Mouse (Mus musculus) C2C12 (cell line): ENCODE results near the gene C8g. TPM values are rescaled to one million over a fixed set of nuclear protein-coding genes. Genes with fewer than 3 reads are reported as not detected.

ENCODE experiments used
- H3K27me3 ChIP-seq: one replicate; pipeline ENCODE4 v1.6.1; 2011; ENCODE audit not compliant: control insufficient read depth, insufficient read depth, insufficient read length
- H3K36me3 ChIP-seq: one replicate; pipeline ENCODE4 v1.6.1; 2011; ENCODE audit not compliant: control insufficient read depth, insufficient read depth
- H3K4me3 ChIP-seq: one replicate; pipeline ENCODE4 v1.5.1; 2011; ENCODE audit warnings: mild to moderate bottlenecking, control low read depth; ENCODE audit not compliant: poor library complexity, insufficient read depth, severe bottlenecking
- H3K79me2 ChIP-seq: one replicate; pipeline ENCODE4 v1.6.1; 2011; ENCODE audit not compliant: control insufficient read depth, insufficient read depth
- H3K79me3 ChIP-seq: one replicate; pipeline ENCODE4 v1.6.1; 2011; ENCODE audit warnings: low read depth, control low read depth
- H3ac ChIP-seq: one replicate; pipeline ENCODE3; 2011; ENCODE audit warnings: low read depth; ENCODE audit not compliant: control insufficient read depth, insufficient read length
- CEBPB ChIP-seq: IDR thresholded peaks from one replicate; pipeline ENCODE4 v1.6.1; 2011; ENCODE audit warnings: low read depth, mild to moderate bottlenecking, control low read depth, moderate library complexity
- CTCF ChIP-seq: IDR thresholded peaks from one replicate; pipeline ENCODE4 v1.5.1; 2011; ENCODE audit not compliant: control insufficient read depth, insufficient read depth, insufficient read length
- FOSL1 ChIP-seq: IDR thresholded peaks from one replicate; pipeline ENCODE4 v1.8.0; 2011; ENCODE audit warnings: mild to moderate bottlenecking, low read length; ENCODE audit not compliant: poor library complexity, insufficient read depth, severe bottlenecking
- MAX ChIP-seq: IDR thresholded peaks from one replicate; pipeline ENCODE4 v1.6.1; 2011; ENCODE audit warnings: mild to moderate bottlenecking, control low read depth
- MYOD1 ChIP-seq: IDR thresholded peaks from one replicate; pipeline ENCODE4 v1.6.1; 2011; ENCODE audit warnings: low read depth; ENCODE audit not compliant: control insufficient read depth, insufficient read length
- MYOG ChIP-seq: IDR thresholded peaks from one replicate; pipeline ENCODE4 v1.6.1; 2011; ENCODE audit not compliant: control insufficient read depth, insufficient read length; ENCODE audit errors: extremely low read depth
- USF1 ChIP-seq: IDR thresholded peaks from one replicate; pipeline ENCODE4 v1.6.1; 2011; ENCODE audit warnings: low read depth, mild to moderate bottlenecking, control low read depth, moderate library complexity
- polyA plus RNA-seq: library from polyadenylated mRNA; unstranded; fragments of >200 nt; fragmentation: generic; extraction: Trizol; gene quantifications from one replicate; pipeline ENCODE4 v1.2.1, GENCODE M21; 2012; ENCODE audit warnings: missing spikeins

C8g gene
- polyA plus RNA-seq, 1 experiment, result 0.32 TPM

GRCm38 (mm10) chr2:25458911-25459310, 42.6 kb downstream of the C8g start:
- Histone ChIP-seq H3K4me3 (no peak overlapping the region), H3K79me3 (no peaks in the 10 kb centered on the region), H3K27me3 (no peaks in the 10 kb centered on the region), H3ac (no peak overlapping the region), H3K79me2 (peaks cover 7% of the 10 kb centered on the region), H3K36me3 (no peaks in the 10 kb centered on the region)
- no peak for TF ChIP-seq MYOG
- no peak for TF ChIP-seq CEBPB
- TF ChIP-seq FOSL1, result no peak
- no peak for TF ChIP-seq USF1
- no peak for TF ChIP-seq MAX
- TF ChIP-seq MYOD1, result no peak
- TF ChIP-seq CTCF, result no peak

GRCm38 (mm10) chr2:25457022-25457896, 44.3 kb downstream of the C8g start:
- Histone ChIP-seq H3K79me3 (no peaks in the 10 kb centered on the region), H3ac (no peak overlapping the region), H3K4me3 (no peak overlapping the region), H3K36me3 (no peaks in the 10 kb centered on the region), H3K79me2 (peaks cover 7% of the 10 kb centered on the region), H3K27me3 (no peaks in the 10 kb centered on the region)
- TF ChIP-seq FOSL1 (no peak), MYOD1 (no peak), CTCF (no peak), MYOG (no peak)

- Histone ChIP-seq H3K36me3 (no peaks in the 10 kb centered on the region), H3K4me3 (no peak within 1 kb of the TSS), H3K79me2 (peaks cover 7% of the 10 kb centered on the region), H3K27me3 (no peaks in the 10 kb centered on the region), H3ac (no peak within 1 kb of the TSS), H3K79me3 (no peaks in the 10 kb centered on the region)
- TF ChIP-seq FOSL1 (no peak), CTCF (no peak), MAX (no peak), USF1 (no peak), MYOD1 (no peak), CEBPB (no peak), MYOG (no peak)
Measured at GRCm38 (mm10) chr2:25456205-25456953, 45.1 kb downstream of the C8g start, which contains the start of gene Clic3. Gene Clic3 (plus strand): TSS chr2:25456838.

- Histone ChIP-seq H3K79me2 (no peaks in the 10 kb centered on the region), H3K4me3 (no peak overlapping the region)
Measured at GRCm38 (mm10) chr2:25452951-25453350, 48.6 kb downstream of the C8g start.

GRCm38 (mm10) chr2:25450853-25451647, 50.5 kb downstream of the C8g start:
- Histone ChIP-seq H3K79me3 (no peaks in the 10 kb centered on the region), H3K4me3 (no peak overlapping the region), H3K79me2 (no peaks in the 10 kb centered on the region), H3K36me3 (no peaks in the 10 kb centered on the region), H3ac (no peak overlapping the region), H3K27me3 (no peaks in the 10 kb centered on the region)
- no peak for TF ChIP-seq MAX
- TF ChIP-seq MYOG, result no peak
- TF ChIP-seq MYOD1, result no peak
- TF ChIP-seq USF1, result no peak
- no peak for TF ChIP-seq CEBPB
- no peak for TF ChIP-seq FOSL1
- no peak for TF ChIP-seq CTCF

More at GRCm38 (mm10) chr2:25452951-25453350, 48.6 kb downstream of the C8g start:
- Histone ChIP-seq H3K27me3 (no peaks in the 10 kb centered on the region), H3K79me3 (no peaks in the 10 kb centered on the region), H3K36me3 (no peaks in the 10 kb centered on the region), H3ac (no peak overlapping the region)
- TF ChIP-seq MYOG (no peak), CEBPB (no peak), MAX (no peak), MYOD1 (no peak), FOSL1 (no peak), USF1 (no peak), CTCF (no peak)

Other genes with a start within 250 kb of the C8g start
- gene Tmem203, start 246.3 kb downstream of the C8g start, polyA plus RNA-seq, result 28.5 TPM
- gene Tprn, start 239.1 kb downstream of the C8g start, polyA plus RNA-seq, result 7.4 TPM
- 143 TPM for gene Ssna1, start 229.3 kb downstream of the C8g start, polyA plus RNA-seq
- 89.4 TPM for gene Anapc2, start 229.2 kb downstream of the C8g start, polyA plus RNA-seq
- not detected for gene Tmem210, start 213.6 kb downstream of the C8g start, polyA plus RNA-seq
- gene Lrrc26, start 211.8 kb downstream of the C8g start, polyA plus RNA-seq, result not detected
- 0.02 TPM for gene Grin1, start 182.5 kb downstream of the C8g start, polyA plus RNA-seq
- 38.0 TPM for gene Man1b1, start 169.4 kb downstream of the C8g start, polyA plus RNA-seq
- 22.4 TPM for gene Dpp7, start 145.4 kb downstream of the C8g start, polyA plus RNA-seq
- 96.6 TPM for gene Uap1l1, start 136.0 kb downstream of the C8g start, polyA plus RNA-seq
- 25.8 TPM for gene Sapcd2, start 129.4 kb downstream of the C8g start, polyA plus RNA-seq
- gene Entpd2, start 105.8 kb downstream of the C8g start, polyA plus RNA-seq, result not detected
- gene Npdc1, start 102.4 kb downstream of the C8g start, polyA plus RNA-seq, result 79.9 TPM
- 0.08 TPM for gene Fut7, start 78.5 kb downstream of the C8g start, polyA plus RNA-seq
- gene Abca2, start 73.0 kb downstream of the C8g start, polyA plus RNA-seq, result 4.2 TPM
- 0.15 TPM for gene Clic3, start 44.9 kb downstream of the C8g start, polyA plus RNA-seq
- gene Paxx, start 40.6 kb downstream of the C8g start, polyA plus RNA-seq, result 12.3 TPM
- gene Ptgds, start 31.7 kb downstream of the C8g start, polyA plus RNA-seq, result not detected
- gene Lcn12, start 7.8 kb downstream of the C8g start, polyA plus RNA-seq, result not detected
- gene Fbxw5, start 969 bp downstream of the C8g start, polyA plus RNA-seq, result 35.8 TPM
- 28.8 TPM for gene Traf2, start 45.2 kb upstream of the C8g start, polyA plus RNA-seq
- 340 TPM for gene Edf1, start 56.1 kb upstream of the C8g start, polyA plus RNA-seq
- 5.7 TPM for gene Mamdc4, start 73.1 kb upstream of the C8g start, polyA plus RNA-seq
- gene Phpt1, start 73.5 kb upstream of the C8g start, polyA plus RNA-seq, result 94.2 TPM
- gene Ajm1, start 80.0 kb upstream of the C8g start, polyA plus RNA-seq, result 0.29 TPM
- 58.9 TPM for gene Rabl6, start 106.8 kb upstream of the C8g start, polyA plus RNA-seq
- gene Ccdc183, start 116.0 kb upstream of the C8g start, polyA plus RNA-seq, result 0.15 TPM
- 12.9 TPM for gene Tmem141, start 120.3 kb upstream of the C8g start, polyA plus RNA-seq
- gene Fcna, start 126.3 kb upstream of the C8g start, polyA plus RNA-seq, result 0.14 TPM
- gene Lcn8, start 151.4 kb upstream of the C8g start, polyA plus RNA-seq, result not detected
- not detected for gene Lcn5, start 156.2 kb upstream of the C8g start, polyA plus RNA-seq
- not detected for gene Lcn6, start 175.1 kb upstream of the C8g start, polyA plus RNA-seq
- gene Lcn10, start 181.0 kb upstream of the C8g start, polyA plus RNA-seq, result not detected
- not detected for gene Obp2a, start 198.3 kb upstream of the C8g start, polyA plus RNA-seq
- 1.0 TPM for gene Bmyc, start 205.0 kb upstream of the C8g start, polyA plus RNA-seq
- gene Obp2b, start 235.3 kb upstream of the C8g start, polyA plus RNA-seq, result not detected